Mouse (Mus musculus) thymus, adult 2 months (tissue): ENCODE results near the gene Pax1.

ENCODE experiments used
- CTCF ChIP-seq: fragments of 200-500 bp; IDR thresholded peaks from 2 replicates; pipeline ENCODE4 v1.5.1; 2012; ENCODE audit warnings: mild to moderate bottlenecking, control low read depth, low read length, moderate library complexity, borderline replicate concordance; ENCODE audit not compliant: control insufficient read depth, poor library complexity, insufficient read depth; ENCODE audit errors: extremely low read depth
- POLR2A ChIP-seq: fragments of 200-500 bp; IDR thresholded peaks from 2 replicates; pipeline ENCODE4 v1.6.1; 2012; ENCODE audit warnings: mild to moderate bottlenecking, low read length, control low read depth, moderate library complexity; ENCODE audit not compliant: control insufficient read depth, poor library complexity, insufficient read depth; ENCODE audit errors: extremely low read depth

- TF ChIP-seq CTCF (no peak), POLR2A (no peak)
Measured at GRCm38 (mm10) chr2:147361581-147361980, at the start of gene Pax1.
